ENCODE assay signal across 20 mouse cellular contexts in the genomic region with DNA sequence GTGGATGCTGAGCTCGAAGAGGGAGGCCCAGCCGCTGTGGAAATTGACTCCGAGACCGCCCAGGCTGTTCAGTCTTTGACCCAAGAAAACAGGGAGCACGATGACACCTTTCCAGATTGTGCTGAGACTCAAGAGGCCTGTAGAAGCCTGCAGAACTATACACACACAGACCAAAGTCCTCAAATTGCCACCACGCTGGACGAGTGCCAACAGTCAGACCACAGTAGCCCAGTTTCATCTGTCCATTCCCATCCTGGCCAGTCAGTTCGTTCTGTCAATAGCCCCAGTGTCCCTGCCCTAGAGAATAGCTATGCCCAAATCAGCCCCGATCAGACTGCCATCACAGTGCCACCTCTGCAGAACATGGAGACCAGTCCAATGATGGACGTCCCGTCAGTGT. TPM values are rescaled to one million over a fixed set of nuclear protein-coding genes. Genes with fewer than 3 reads are reported as not detected.
DNase-seq lines count a peak whose midpoint lies in the region; ATAC-seq and TF ChIP-seq lines count a peak whose summit lies in the region.
"Had no signal": no experiment of that assay in that cellular context is flagged by ENCODE, and none has a peak within 500 bp of the region (broad histone marks: within the 10 kb centered on the region; RNA-seq: fewer than 3 reads in every experiment).

No protein-coding gene starts in this region.

- TF ChIP-seq CTCF in layer of hippocampus, adult 2 months (conservative IDR thresholded peaks at IDR 0.05), result no peak
- no peak for TF ChIP-seq CTCF in lung, adult 2 months (IDR thresholded peaks at IDR 0.05; ENCODE audit: insufficient read depth, low read length)

- H3K9me3 ChIP-seq in forebrain, embryonic 13.5 days (replicated peaks), result no peaks in the 10 kb centered on the region
- H3K9me3 ChIP-seq in forebrain, embryonic 10.5 days, result no peaks in the 10 kb centered on the region
- H3K9me3 ChIP-seq in lung, embryonic 16.5 days (ENCODE audit: control insufficient read depth, low read length), result no peaks in the 10 kb centered on the region
- H3K9me3 ChIP-seq: embryonic facial prominence, embryonic 10.5 days; heart, embryonic 10.5 days; liver, embryonic 15.5 days; midbrain, embryonic 12.5 days had no signal

- no peak for DNase-seq in forebrain, embryonic 10.5 days (ENCODE audit: extremely low spot score, low spot score)
- no peak for DNase-seq in layer of hippocampus, adult 2 months (ENCODE audit: low spot score in 2 of 2)
- no peak for DNase-seq in layer of hippocampus, adult 18-20 months (ENCODE audit: low spot score in 2 of 2)
- DNase-seq in lung, adult 2 months, result no peak
- peak; percentile 32 for DNase-seq in lung, postnatal 14 days
- no peak for DNase-seq in adrenal gland, postnatal 14 days
- DNase-seq: gastrocnemius, postnatal 36 days; kidney, adult 8-10 months had no signal

- no peak overlapping the region for H3K4me2 ChIP-seq in forebrain, embryonic 13.5 days
- H3K4me2 ChIP-seq in lung, embryonic 16.5 days (ENCODE audit: low read depth, low read length), result no peak overlapping the region
- H3K4me2 ChIP-seq: liver, embryonic 15.5 days; midbrain, embryonic 12.5 days had no signal

- H3K9ac ChIP-seq in forebrain, embryonic 13.5 days, result no peak overlapping the region
- no peak overlapping the region for H3K9ac ChIP-seq in lung, embryonic 16.5 days (ENCODE audit: low read length)
- H3K9ac ChIP-seq: liver, embryonic 15.5 days; midbrain, embryonic 12.5 days had no signal

- H3K4me3 ChIP-seq in forebrain, embryonic 13.5 days, result no peak overlapping the region
- no peak overlapping the region for H3K4me3 ChIP-seq in forebrain, embryonic 10.5 days
- H3K4me3 ChIP-seq in layer of hippocampus, adult 2 months, result no peak overlapping the region
- H3K4me3 ChIP-seq in lung, embryonic 16.5 days (ENCODE audit: low read length), result no peak overlapping the region
- no peak overlapping the region for H3K4me3 ChIP-seq in lung, adult 2 months (replicated peaks; ENCODE audit: extremely low read depth, low read depth, low read length)
- H3K4me3 ChIP-seq: embryonic facial prominence, embryonic 10.5 days; heart, embryonic 10.5 days; liver, embryonic 15.5 days; midbrain, embryonic 12.5 days; myocyte had no signal

- 92% methylated on average over 11 of the region's 11 CpGs for WGBS in forebrain, embryonic 13.5 days
- 96% methylated on average over 11 of the region's 11 CpGs for WGBS in forebrain, embryonic 10.5 days
- WGBS in lung, embryonic 16.5 days, result 55% methylated on average over 11 of the region's 11 CpGs
- WGBS in lung, adult 2 months, result 72% methylated on average over 11 of the region's 11 CpGs

- no peak for TF ChIP-seq POLR2A in lung, adult 2 months (IDR thresholded peaks at IDR 0.05; ENCODE audit: borderline replicate concordance, extremely low read depth, low read depth, low read length)

- H3K27ac ChIP-seq in forebrain, embryonic 13.5 days, result no peak overlapping the region
- no peak overlapping the region for H3K27ac ChIP-seq in forebrain, embryonic 10.5 days
- peak overlapping the region; percentile 33 for H3K27ac ChIP-seq in layer of hippocampus, adult 2 months
- H3K27ac ChIP-seq in lung, embryonic 16.5 days (ENCODE audit: low read length), result peak overlapping the region; percentile 36
- H3K27ac ChIP-seq: embryonic facial prominence, embryonic 10.5 days; heart, embryonic 10.5 days; liver, embryonic 15.5 days; midbrain, embryonic 12.5 days had no signal

- peaks cover 81% of the 10 kb centered on the region for H3K36me3 ChIP-seq in forebrain, embryonic 13.5 days (ENCODE audit: poor library complexity, severe bottlenecking)
- H3K36me3 ChIP-seq in forebrain, embryonic 10.5 days (replicated peaks), result peaks cover 78% of the 10 kb centered on the region
- H3K36me3 ChIP-seq in lung, embryonic 16.5 days (ENCODE audit: control insufficient read depth, insufficient read depth, low read length), result peaks cover 14% of the 10 kb centered on the region

- no peaks in the 10 kb centered on the region for H3K27me3 ChIP-seq in forebrain, embryonic 13.5 days
- H3K27me3 ChIP-seq in forebrain, embryonic 10.5 days (ENCODE audit: poor library complexity, severe bottlenecking), result no peaks in the 10 kb centered on the region
- H3K27me3 ChIP-seq in lung, embryonic 16.5 days (ENCODE audit: control insufficient read depth, insufficient read depth, low read depth, low read length), result no peaks in the 10 kb centered on the region
- H3K27me3 ChIP-seq: liver, embryonic 15.5 days; midbrain, embryonic 12.5 days had no signal

- 0 out of 2 replicates have a peak, but pooled peaks cover 14% of the 10 kb centered on the region for H3K4me1 ChIP-seq in forebrain, embryonic 13.5 days
- 0 out of 2 replicates have a peak, but pooled peaks cover 6% of the 10 kb centered on the region for H3K4me1 ChIP-seq in forebrain, embryonic 10.5 days
- peaks cover 15% of the 10 kb centered on the region; the same call in 1 of the 2 replicates for H3K4me1 ChIP-seq in lung, embryonic 16.5 days (replicated peaks; ENCODE audit: control insufficient read depth, insufficient read depth, low read length)
- no peaks in the 10 kb centered on the region for H3K4me1 ChIP-seq in lung, adult 2 months (ENCODE audit: control insufficient read depth, insufficient read depth, low read length)
- H3K4me1 ChIP-seq: heart, embryonic 10.5 days had no signal

- ATAC-seq in forebrain, embryonic 13.5 days, result 0 out of 2 replicates have a peak, but pooled peaks have one; percentile 6
- peak; percentile 71 for ATAC-seq in lung, embryonic 16.5 days (ENCODE audit: low read depth)
- ATAC-seq: activated CD4-positive, CD25-positive, alpha-beta regulatory T cell, adult 4 months had no signal

RNA-seq across cellular contexts. Expression of gene Dupd1, which starts 45.2 kb away (rescaled TPM):
- not detected in 2 replicates for polyA plus RNA-seq in forebrain, embryonic 13.5 days (2015; fragmentation: Nextera tagmentation; extraction: Ambion mirVana)
- polyA plus RNA-seq in forebrain, embryonic 10.5 days (2016; fragmentation: Nextera tagmentation; extraction: Ambion mirVana), result not detected in 2 replicates
- total RNA-seq in layer of hippocampus, adult 2 months (2021), result under 1 TPM in 1 of 2 experiments, not detected in 1; 0.42 TPM
- under 1 TPM; 0.45 to 0.48 TPM for total RNA-seq in layer of hippocampus, adult 18-20 months (2021)
- polyA plus RNA-seq in lung, embryonic 16.5 days (2015; fragmentation: Nextera tagmentation; extraction: Ambion mirVana), result not detected in 2 replicates
- polyA plus RNA-seq in lung, adult 2 months (2012; rRNA removed), result 1.6 TPM in 1 of 2 replicates, not detected in the other
- total RNA-seq in adrenal gland, postnatal 14 days (2021), result 0.70 and 1.8 TPM in 2 replicates
- total RNA-seq: heart, postnatal 36 days; left cerebral cortex, adult 8-10 months had no signal
- polyA plus RNA-seq: activated CD4-positive, CD25-positive, alpha-beta regulatory T cell, adult 4 months; embryonic facial prominence, embryonic 10.5 days; midbrain, embryonic 12.5 days; small intestine, adult 2 months; stomach, embryonic 14.5 days had no signal

Comparison
In these comparisons a context has a peak if more than half of its experiments do, and no peak if none do; other contexts are left out.
1. H3K27ac ChIP-seq: peak in layer of hippocampus, adult 2 months (single experiment) and lung, embryonic 16.5 days (single experiment); none in forebrain, embryonic 13.5 days (single experiment) and forebrain, embryonic 10.5 days (single experiment).